Mouse (Mus musculus) heart, adult 2 months (tissue): Measurements from ENCODE around the gene Map4.

Source experiments
- CTCF ChIP-seq: fragments of 200-600 bp; IDR thresholded peaks from 2 replicates; pipeline ENCODE4 v1.8.1; 2022; ENCODE audit warnings: antibody characterized with exemption, mild to moderate bottlenecking, moderate library complexity
- EP300 ChIP-seq: fragments of 200-500 bp; IDR thresholded peaks from 2 replicates; pipeline ENCODE4 v1.6.1; 2011; ENCODE audit warnings: low read depth, low read length, control low read depth; ENCODE audit not compliant: insufficient read depth
- POLR2A ChIP-seq: fragments of 200-500 bp; IDR thresholded peaks from 2 replicates; pipeline ENCODE4 v1.6.1; 2011; ENCODE audit warnings: mild to moderate bottlenecking, low read depth, low read length, control low read depth; ENCODE audit not compliant: insufficient read depth

DNA sequence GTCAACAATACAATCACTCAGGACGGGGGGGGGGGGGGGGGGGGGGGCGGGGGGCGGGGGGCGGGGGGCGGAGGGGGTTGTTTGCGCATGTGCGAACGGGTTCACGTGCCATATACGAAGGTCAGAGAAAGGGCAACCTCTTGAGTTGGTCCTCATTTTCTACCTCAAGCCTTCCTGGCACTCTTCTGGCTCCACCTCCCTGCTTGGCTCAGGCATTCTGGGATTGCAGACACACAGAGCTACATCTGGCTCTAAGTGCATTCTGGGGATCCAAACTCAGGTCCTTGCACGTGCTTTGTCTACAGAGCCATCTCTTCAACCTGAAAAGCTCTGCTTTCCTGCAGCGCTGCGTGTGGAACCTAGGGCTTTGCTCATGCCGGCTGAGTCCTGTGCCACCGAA, 31.9 kb upstream of the Map4 start:
- TF ChIP-seq CTCF (no peak), POLR2A (no peak), EP300 (no peak)
